Mouse (Mus musculus): ENCODE results near the gene Mogat2.

Gene Mogat2

GRCm38 (mm10) chr7:99238417-99238816, at the start of gene Mogat2:
Gene Mogat2 (minus strand): TSS chr7:99238619.
- no peak for DNase-seq (ENCODE audit: low read depth)

GRCm38 (mm10) chr7:99287287-99287686, 48.9 kb upstream of the Mogat2 start:
- DNase-seq (ENCODE audit: low read depth), result no peak

GRCm38 (mm10) chr7:99279586-99279985, 41.2 kb upstream of the Mogat2 start:
- no peak for DNase-seq (ENCODE audit: low read depth)

- DNase-seq (ENCODE audit: low read depth), result no peak
These were observed 39.9 kb upstream of the Mogat2 start for GRCm38 (mm10) chr7:99278309-99278708.

- no peak for DNase-seq (ENCODE audit: low read depth)
These were observed 38.3 kb upstream of the Mogat2 start for GRCm38 (mm10) chr7:99276679-99277078.

GRCm38 (mm10) chr7:99275131-99275530, 36.7 kb upstream of the Mogat2 start:
- DNase-seq (ENCODE audit: low read depth), result no peak

GRCm38 (mm10) chr7:99271630-99272029, 33.2 kb upstream of the Mogat2 start:
- no peak for DNase-seq (ENCODE audit: low read depth)

- DNase-seq (ENCODE audit: low read depth), result no peak
These were observed 30.8 kb upstream of the Mogat2 start for GRCm38 (mm10) chr7:99268951-99269945.

- no peak for DNase-seq (ENCODE audit: low read depth)
These were observed 30.1 kb upstream of the Mogat2 start for GRCm38 (mm10) chr7:99268506-99268900.

GRCm38 (mm10) chr7:99267897-99268505, 29.6 kb upstream of the Mogat2 start:
- no peak for DNase-seq (ENCODE audit: low read depth)

GRCm38 (mm10) chr7:99267251-99267896, 29.0 kb upstream of the Mogat2 start, which contains the start of gene Map6:
Gene Map6 (plus strand): TSS chr7:99267447.
- DNase-seq (ENCODE audit: low read depth), result no peak

- DNase-seq (ENCODE audit: low read depth), result no peak
These were observed 26.2 kb upstream of the Mogat2 start for GRCm38 (mm10) chr7:99264597-99264996.

- DNase-seq (ENCODE audit: low read depth), result no peak
These were observed 25.1 kb upstream of the Mogat2 start for GRCm38 (mm10) chr7:99263509-99263908.

GRCm38 (mm10) chr7:99261900-99262299, 23.5 kb upstream of the Mogat2 start:
- DNase-seq (ENCODE audit: low read depth), result no peak

GRCm38 (mm10) chr7:99255006-99255405, 16.6 kb upstream of the Mogat2 start:
- DNase-seq (ENCODE audit: low read depth), result no peak

- no peak for DNase-seq (ENCODE audit: low read depth)
These were observed 12.0 kb upstream of the Mogat2 start for GRCm38 (mm10) chr7:99250386-99250785.

GRCm38 (mm10) chr7:99249582-99249911, 11.1 kb upstream of the Mogat2 start:
- no peak for DNase-seq (ENCODE audit: low read depth)

- no peak for DNase-seq (ENCODE audit: low read depth)
These were observed 10.6 kb upstream of the Mogat2 start for GRCm38 (mm10) chr7:99248906-99249581.

GRCm38 (mm10) chr7:99248157-99248742, 9.8 kb upstream of the Mogat2 start:
- DNase-seq (ENCODE audit: low read depth), result no peak

- DNase-seq (ENCODE audit: low read depth), result no peak
These were observed 3.7 kb upstream of the Mogat2 start for GRCm38 (mm10) chr7:99242097-99242496.

- no peak for DNase-seq (ENCODE audit: low read depth)
These were observed 1.3 kb downstream of the Mogat2 start for GRCm38 (mm10) chr7:99236888-99237660.

Measured in c-Kit-positive CD71-positive TER-119-negative erythroid progenitor cells, embryonic 14.5 days (primary cell).